Mouse (Mus musculus) left cerebral cortex, adult 18-20 months (tissue): ENCODE results near the gene Fam20b. TPM values are rescaled to one million over a fixed set of nuclear protein-coding genes. Genes with fewer than 3 reads are reported as not detected.

Source experiments
- DNase-seq, 2 experiments: peaks; one replicate each; pipeline ENCODE4 v3.0.0; 2021 to 2022; ENCODE audit warnings: low spot score in 2 of 2, mixed read lengths in 1 of 2
- total RNA-seq, 2 experiments: library from RNA; stranded (reverse); gene quantifications; 2 replicates each; pipeline ENCODE4 v1.2.3; 2021

The Fam20b gene
- total RNA-seq, 2 experiments from 2014 or later, result 78.2 to 80.1 TPM

DNA sequence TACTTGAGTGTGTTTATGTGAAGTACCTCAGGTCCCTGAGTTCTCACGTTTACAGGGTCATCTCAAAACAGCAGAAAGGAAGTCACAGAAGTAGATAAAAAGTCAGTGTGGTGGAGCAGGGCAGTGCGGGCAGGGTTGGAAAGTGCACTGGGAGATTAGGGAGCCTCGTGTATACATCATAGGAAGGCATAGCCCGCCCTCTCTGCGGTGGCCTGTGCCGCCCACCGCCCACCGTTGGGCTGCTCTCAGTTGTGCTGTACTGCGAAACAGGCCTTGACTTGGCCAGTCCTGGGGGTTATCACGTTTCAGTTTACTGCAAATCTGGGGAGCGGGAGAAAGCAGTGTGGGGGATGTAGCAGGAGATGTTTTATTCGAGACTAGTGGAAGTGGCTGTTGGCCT is 76.1 kb downstream of the Fam20b start:
- no peak for DNase-seq

DNA sequence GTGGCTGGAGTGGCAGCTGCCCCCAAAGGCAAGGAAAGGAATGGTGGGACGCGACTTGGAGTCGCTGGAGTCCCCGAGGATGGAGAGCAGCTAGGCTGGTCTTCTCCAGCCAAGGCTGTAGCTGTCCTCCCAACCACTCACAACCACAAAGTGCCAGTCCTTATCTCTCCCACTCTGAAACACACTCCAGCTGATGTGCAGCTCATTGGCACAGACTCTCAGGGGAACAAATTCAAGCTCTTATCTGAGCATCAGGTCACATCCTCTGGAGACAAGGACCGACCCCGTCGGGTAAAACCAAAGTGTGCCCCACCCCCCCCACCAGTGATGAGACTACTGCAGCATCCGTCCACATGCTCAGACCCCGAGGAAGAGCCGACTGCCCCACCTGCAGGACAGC is 77.1 kb downstream of the Fam20b start:
- no peak for DNase-seq

DNA sequence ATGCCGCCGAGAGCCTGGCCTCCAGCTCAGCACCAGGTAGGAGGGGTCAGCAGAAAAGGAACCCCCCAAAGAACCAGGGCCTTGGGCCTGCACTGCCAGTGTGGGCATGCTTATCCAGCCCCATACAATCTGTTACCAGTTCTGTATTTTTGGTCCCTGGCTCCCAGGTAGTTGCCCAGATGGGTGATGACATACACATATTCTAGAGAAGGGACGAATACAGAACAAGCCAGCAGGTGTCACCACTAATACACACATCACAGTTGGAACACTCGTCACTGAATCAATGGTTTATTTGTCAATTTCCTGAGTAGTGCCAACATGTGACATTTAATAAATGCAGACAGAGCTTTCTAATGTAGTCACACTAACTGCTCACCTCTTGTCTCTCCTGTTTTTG is 78.3 kb downstream of the Fam20b start:
- DNase-seq, result no peak

DNA sequence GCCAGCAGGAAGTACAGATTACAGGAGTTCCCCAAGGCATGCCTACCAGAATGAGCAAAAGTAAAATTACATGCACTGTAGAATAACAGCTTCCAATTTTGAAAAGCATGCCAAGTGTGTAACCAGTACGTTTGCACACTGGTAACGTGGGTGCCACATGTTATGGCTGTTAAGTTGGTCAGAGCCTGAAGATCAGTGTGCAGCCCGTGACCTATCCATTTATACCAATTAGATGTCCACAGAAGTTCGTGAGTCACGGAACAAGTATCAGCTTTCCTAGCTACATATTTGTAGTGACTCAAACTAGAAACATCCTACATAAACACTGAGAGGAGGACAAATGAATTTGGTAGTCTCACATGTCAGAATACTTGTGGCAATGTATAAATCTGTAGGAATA is 79.4 kb downstream of the Fam20b start:
- DNase-seq, result no peak

DNA sequence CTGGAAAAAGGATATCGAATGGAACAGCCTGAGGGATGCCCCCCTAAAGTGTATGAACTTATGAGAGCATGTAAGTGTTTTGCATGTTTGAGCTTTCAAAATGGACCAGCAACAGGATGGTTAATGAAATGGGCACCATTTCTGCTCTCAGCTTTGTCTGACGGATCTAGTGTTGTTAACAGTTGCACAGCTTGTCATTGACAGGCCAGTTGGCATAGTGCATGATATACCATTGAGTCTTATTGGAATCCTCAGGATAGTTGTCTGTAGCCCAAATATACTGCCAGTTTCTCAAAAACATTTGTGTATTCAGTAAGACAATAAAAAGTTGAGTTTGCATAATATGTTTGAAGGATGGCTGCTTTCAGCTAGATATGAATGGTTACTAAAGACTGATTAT is 83.7 kb downstream of the Fam20b start:
- DNase-seq, result no peak

DNA sequence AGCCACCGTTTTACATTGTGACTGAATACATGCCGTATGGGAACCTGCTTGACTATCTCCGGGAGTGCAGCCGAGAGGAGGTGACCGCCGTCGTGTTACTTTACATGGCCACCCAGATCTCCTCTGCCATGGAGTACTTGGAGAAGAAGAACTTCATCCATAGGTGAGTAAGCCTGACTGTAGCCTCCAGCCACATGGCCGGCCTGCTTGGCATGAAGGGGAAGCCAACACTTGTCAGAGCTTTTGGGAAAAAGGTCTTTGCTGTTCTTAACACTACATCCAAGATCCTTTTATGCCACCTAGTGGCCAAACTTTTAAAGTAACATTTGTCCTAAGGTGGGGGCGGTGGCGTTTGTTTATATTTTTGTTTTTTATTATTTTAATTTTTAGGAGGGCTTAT is 85.8 kb downstream of the Fam20b start:
- no peak for DNase-seq

DNA sequence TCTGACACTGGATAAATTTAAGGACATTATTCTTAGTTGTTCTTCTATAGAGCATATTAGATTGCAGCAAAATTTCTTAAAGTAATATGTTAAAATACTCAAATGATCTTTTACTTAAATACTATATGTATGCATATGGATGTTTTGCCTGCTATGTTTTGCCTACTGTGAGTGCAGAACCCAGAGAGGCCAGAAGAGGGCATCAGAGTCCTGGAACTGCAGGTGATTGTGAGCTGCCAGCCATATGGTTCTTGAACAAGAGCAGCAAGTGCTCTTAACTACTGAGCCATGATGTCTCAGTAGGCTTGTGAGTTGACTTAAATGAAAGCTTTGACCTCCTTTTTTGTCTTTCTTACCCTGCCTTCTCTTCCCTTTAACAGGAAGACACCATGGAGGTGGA is 87.9 kb downstream of the Fam20b start:
- DNase-seq, result no peak

DNA sequence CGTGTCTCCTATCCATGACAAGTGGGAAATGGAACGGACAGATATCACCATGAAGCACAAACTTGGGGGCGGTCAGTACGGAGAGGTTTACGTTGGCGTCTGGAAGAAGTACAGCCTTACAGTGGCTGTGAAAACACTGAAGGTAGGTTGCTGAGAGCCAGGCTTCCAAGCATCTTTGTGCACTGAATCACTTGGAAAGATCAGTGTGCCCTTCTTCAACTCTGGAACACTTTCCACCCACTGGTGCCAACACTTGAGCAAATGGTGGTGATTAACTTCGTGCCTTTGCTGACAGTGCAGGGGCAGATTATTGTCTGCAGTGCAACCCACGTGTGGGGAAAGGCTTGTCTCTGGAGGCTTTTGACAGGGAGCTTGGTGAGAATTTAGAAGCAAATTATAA is 88.9 kb downstream of the Fam20b start:
- peak; percentile 29 to 49 for DNase-seq

Other genes with a start within 250 kb of the Fam20b start
- 10 to 100 TPM; 46.0 to 56.1 TPM for gene Soat1, start 244.8 kb downstream of the Fam20b start, total RNA-seq
- gene Gm10031, start 195.1 kb downstream of the Fam20b start, total RNA-seq, result 10 to 100 TPM; 47.9 to 49.9 TPM
- gene Abl2, start 160.3 kb downstream of the Fam20b start, total RNA-seq, result 10 to 100 TPM; 55.5 to 64.0 TPM
- gene Tor3a, start 44.7 kb downstream of the Fam20b start, total RNA-seq, result 1 to 10 TPM; 6.3 to 7.5 TPM
- gene Angptl1, start 119.5 kb upstream of the Fam20b start, total RNA-seq, result 1 to 10 TPM; 1.2 to 1.3 TPM
- 10 to 100 TPM; 40.2 to 50.3 TPM for gene Ralgps2, start 220.5 kb upstream of the Fam20b start, total RNA-seq